Mouse (Mus musculus): ENCODE measurements around the gene Ctsd.

Gene Ctsd

DNA sequence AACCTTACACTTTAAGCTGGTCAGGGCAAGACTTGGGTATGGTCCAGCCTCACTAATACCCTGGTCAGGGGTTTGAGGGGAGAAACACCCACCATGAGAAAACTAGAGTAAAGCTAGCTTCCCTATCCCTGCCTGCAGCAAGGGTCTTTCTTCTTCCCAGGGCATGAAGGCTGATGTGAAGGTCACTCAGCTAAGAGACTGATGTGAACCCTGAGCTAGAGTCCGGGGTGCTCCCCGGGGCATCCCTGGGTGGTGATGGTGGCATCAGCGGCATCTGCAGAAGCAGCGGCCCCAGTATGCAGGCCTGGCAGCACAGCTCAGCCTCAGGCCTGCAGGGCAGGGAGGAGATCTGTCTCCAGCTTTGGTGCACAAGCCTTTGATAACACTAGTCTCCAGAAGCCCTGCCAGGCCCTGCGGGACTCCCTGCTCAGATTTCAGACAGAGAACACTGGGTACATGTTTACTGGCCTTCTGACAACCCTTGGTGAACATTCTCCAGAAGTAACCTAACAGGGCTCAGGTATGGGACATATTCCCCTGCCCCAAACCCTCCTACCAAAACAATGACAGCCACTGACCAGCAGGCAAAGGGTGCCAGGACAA lies 13.3 kb downstream of the Ctsd start:
- DNase-seq (ENCODE audit: low spot score): no peak

DNA sequence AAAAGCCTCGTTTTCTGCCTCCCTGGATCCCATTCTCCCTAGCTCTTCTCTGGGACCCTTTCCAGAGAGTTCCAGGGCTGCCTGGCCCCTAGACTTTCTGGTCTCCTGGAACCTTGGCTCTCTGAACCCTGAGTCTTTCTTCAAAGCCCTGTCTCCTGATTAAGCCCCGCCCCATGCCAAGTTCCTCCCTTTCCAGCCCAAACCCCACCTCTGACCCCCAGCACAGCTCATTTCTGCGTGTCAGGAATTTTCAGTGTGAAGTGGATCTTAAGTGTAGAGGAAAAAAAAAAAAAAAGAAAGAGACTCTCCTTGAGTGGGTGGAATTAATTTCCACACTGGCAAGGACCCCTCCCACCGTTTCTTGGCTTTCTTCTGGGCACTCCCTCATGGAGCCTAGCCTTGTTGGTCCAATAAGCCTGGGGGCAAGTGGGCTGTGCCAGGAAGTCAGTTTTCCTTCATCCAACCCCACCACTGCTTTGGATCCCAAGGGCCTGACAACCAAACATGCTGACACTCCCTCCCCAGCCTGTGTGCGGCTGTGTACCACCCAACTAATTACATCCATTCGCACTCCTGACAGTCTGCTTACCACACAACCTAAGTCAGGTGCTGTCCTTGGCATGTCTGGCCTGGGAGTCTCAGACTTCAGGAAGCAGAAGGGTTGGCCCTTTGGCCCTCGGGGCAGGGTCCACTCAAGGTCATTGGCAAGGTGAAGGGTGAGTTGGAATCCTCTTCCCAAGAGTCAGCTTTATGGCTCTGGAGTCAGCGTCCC lies 14.0 kb downstream of the Ctsd start, which contains the start of gene Ifitm10:
Gene Ifitm10, minus strand, starts transcription at position 113 of the 772 bp plus-strand sequence.
- no peak for DNase-seq (ENCODE audit: low spot score)

DNA sequence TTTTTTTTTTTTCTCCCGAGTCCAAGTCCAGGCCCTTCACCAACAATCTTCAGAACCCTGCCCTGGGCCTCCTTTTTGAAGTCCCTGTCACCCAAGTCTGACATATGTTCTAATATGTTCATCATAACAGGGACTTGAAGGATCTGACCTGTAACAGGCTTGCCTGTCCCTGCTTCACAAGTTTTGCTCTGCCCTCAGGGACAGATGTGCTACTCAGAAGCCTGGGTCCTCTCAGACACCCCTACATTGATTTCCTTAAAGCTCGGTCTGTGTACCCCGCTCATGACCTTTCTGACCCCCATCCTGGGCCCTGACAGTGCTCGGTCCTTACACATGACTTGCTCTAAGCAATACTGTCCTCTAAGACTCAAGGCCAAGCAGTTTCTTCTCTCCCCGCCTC lies 14.8 kb downstream of the Ctsd start:
- no peak for DNase-seq (ENCODE audit: low spot score)

DNA sequence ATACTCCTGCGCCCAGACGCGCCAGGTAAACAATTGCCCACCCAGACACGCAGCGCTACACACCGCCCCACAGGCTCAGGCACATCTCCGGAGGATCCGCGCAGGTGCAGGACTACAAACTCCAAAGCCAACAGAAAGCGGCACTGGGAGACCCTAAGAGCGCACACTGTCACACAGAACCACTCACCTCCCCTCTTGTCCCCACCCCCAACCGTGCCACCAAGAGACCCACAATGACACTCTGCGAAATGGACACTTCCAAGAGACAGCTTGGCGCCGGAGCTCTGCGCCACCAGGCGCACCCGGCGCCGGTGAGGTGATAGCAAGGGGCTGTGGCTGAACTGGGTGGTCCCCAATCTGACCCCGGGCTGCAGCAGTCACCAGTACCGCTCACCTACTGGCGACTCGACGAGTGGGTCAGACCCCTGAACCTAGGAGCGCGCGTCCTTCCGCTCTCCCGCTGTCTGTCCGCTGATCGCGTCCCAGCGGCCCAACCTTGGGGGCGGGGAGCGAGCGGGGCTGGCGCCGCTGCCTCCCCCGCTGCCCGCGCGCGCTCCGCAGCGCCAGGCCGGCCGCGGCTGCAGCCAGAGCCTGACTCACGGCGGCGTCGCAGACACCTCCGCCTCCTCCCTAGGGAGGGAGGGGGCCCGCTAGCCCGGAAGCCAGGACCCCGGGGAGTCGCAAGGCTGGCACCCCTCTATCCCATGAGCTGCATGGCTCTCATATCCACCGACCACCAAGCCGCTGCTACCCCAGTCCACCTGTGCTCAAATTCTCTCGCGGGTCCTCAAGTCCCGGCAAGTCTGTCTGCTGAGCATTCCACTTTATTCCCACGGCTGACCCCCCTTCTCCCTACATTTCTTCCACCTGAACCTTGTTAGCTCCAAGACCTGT lies 15.8 kb downstream of the Ctsd start:
- no peak for DNase-seq (ENCODE audit: low spot score)

DNA sequence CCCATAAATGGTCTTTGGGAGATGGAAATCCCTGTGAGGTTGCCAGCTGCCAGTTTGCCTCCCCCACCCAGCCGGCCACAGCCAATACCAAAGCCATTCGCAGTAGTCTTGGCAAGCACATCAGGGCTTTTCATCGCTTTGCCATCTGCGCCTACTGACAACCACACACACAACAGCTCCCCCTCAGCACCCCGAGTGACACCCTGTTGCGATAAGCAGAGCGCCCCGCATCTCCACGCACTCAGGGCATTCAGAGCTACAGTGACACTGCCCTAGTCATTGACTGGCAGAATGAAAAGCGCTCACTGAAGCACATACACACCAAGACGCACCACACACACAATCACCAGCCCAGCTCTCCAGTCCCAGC lies 16.5 kb downstream of the Ctsd start:
- DNase-seq (ENCODE audit: low spot score): no peak

DNA sequence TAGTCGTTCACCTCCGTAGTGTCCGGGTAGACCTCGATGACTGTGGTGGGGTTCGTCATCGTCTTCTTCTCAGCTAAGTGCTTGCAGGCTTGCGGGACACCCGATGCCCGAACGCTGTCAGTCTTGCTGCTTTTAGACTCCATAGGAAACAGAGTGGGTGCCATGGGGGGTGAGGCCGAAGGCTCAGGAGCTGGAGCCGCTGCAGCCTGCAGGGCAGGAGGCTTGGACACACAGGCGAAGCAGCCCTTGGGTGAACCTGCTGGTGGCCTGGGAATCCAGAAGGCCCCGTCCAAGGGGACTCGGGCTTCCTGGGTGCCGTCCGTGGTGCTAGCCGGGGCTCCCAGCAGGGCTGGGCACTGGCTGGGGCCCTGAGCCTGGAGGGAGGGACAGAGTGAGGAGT lies 16.9 kb downstream of the Ctsd start:
- no peak for DNase-seq (ENCODE audit: low spot score)

DNA sequence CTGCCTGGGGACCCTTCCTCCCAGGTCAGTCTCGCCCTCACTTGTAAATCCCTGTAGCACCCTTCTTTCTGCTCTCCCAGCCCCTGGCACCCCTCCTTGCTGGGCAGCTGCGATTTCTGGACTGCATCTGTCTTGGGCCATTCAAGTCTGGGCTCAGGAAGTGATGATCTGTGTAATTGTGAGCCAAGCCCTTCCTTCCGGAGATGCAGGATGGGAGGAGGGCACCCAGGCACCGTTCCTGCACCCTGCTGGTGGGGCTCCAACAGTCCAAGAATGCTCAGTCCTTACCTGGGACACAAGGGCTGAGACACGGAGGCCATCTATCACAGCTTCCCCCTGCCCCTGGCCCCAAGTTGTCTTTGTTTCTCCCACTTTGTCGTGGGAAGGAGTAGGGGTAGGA lies 18.0 kb downstream of the Ctsd start:
- no peak for DNase-seq (ENCODE audit: low spot score)

DNA sequence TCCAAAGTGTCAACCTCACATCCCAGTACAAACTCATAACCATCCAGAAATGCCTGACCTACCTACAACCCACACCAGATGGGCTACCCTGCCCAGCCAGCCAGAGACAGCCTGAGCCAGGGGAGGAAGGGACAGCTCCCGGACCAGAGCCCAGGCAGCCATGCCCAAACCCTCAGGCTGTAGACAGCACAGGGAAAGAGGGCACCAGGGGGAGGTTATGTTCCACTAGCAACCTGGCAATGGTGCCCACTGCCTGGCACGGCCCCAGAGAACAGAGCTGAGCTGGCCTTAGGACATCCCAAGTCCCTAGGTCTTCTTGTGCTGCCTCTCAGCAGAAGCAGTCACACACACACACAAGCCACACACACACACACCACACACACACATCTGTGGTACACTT lies 19.0 kb downstream of the Ctsd start:
- DNase-seq (ENCODE audit: low spot score): no peak

DNA sequence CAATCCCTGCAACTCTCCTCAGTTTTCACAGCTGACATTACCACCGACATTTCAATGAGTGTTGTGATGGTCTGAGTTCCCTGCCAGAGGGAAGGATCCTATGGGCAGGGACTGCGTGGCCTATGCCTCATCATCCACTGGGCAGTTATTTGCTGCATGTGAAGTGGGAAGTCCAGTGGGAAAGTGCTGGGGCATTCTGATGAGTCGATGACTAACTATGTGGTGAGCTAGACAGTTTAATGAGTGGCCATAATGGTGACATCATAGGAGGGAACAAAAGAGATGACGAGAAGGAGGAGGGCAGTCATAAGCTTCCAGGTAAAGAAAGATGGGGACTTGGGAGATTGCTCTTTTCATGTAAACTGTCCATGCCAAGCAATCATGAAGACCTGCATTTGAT lies 24.7 kb downstream of the Ctsd start:
- DNase-seq (ENCODE audit: low spot score): no peak

DNA sequence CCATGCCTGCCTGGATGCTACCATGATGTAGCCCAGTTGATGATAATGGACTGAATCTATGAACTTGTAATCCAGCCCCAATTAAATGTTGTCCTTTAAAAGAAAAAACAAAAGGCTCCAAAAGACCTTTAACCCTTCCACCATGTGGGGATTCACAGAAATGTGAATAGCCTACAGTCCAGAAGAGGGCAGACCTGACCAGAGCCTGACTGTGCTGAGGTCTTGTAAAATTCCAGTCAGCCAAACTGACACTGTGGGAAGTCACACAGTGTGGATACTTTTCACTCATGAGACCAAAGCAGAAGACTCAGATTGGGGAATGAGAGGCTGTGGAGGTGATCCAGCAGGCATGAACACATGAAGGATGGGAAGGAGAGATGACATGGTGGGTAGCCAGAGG lies 27.1 kb downstream of the Ctsd start:
- no peak for DNase-seq (ENCODE audit: low spot score)

DNA sequence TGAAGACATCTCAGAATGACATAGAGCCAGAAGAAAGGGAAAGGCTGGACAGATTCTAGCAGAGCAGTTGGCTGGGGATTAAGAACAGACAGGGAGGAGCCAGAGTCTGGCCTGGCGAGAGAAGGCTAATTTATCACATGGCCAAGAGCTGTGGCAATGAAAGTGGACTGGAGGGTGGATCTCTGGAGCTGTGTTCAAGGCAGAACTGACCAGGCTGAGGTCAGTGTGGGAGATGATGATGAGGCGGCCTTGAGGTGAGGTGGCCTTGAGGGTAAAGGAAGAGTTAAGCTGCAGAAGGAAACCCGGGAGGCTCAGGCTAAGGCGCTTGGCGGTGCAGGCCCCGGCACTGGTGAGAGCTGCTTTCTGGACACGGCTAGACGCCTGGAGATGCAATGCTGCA lies 28.7 kb downstream of the Ctsd start:
- no peak for DNase-seq (ENCODE audit: low spot score)

DNA sequence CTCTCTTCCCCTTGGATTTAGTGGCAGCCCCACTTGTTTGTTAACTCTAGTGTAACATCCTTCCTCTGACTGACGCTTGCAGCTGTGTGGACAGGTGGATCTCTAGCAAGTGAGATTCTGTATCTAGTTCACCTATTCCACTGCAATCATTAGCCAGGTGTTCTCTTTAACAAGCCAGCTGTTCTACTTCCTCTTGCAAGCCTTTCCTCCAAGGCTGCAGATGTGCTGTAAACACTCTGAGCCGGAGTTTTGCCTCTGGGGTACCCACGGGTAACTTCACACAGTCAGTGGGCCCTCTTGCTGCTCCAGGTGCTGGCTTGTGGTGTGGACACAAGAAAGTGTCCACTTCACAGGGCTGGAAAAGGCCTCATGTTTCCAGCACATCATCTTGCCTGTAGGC lies 30.3 kb downstream of the Ctsd start:
- no peak for DNase-seq (ENCODE audit: low spot score)

DNA sequence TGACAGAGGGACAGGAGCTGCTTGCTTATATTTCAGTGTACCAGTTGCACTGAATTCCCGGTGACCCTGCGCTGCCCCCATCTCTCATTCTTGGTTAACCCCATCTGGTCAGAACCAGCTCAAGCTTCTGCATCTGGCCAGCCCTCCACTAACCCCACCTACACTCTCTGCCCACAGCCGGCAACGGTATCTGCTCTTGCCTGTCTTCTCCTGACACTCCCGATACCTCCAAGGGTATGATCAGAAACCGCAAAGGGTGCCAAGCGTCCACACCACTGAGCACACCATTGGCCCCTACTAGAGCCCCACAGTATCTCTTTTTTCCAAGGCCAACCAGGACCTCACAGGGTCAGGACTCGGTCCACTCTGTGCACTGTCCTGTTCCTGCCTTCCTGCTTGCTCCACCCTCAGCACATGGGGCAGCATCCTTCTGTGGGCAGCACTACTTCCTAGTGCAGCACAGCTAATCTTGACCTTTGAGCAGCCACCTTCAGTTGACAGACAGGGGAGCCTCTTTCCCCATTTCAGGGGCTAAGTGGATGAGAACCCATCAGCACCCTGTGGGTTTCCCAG lies 33.1 kb downstream of the Ctsd start:
- no peak for DNase-seq (ENCODE audit: low spot score)

DNA sequence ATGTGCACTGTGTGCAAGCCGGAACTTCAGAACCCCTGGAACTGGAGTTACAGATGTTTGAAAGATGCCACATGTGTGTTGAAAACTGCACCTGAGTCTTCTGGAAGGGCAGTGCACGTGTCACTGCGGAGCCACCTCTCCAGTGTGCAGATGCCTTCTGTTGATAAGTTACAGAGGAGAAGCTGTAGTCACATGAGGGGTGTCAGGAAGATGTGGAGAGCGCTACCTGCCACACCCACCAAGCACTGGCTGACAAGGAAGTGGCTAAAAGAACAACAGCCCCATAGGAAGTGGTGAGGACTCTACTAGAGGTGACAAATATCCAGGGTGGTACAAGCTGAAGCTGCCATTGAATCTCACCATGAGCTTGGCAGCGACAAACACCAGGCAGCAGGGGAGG lies 34.0 kb downstream of the Ctsd start:
- no peak for DNase-seq (ENCODE audit: low spot score)

DNA sequence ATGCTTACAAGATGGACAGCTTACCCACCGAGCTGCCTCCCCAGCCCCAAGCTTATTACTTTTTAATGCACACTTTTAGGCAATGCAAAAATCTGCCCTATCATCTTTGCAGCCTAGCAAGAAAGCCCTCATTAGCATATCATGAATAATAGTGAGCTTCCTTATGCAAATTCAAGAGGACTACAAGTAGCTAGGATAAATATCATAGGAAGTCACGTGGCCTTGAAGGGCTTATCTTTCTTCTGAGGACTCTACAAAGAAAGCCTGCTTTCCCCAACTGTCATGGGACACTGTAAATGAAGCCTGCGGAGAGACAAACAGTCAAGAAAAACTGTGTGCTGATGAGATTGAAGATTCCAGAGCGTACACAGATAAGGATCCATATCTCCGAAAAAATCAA lies 36.3 kb downstream of the Ctsd start:
- no peak for DNase-seq (ENCODE audit: low spot score)

DNA sequence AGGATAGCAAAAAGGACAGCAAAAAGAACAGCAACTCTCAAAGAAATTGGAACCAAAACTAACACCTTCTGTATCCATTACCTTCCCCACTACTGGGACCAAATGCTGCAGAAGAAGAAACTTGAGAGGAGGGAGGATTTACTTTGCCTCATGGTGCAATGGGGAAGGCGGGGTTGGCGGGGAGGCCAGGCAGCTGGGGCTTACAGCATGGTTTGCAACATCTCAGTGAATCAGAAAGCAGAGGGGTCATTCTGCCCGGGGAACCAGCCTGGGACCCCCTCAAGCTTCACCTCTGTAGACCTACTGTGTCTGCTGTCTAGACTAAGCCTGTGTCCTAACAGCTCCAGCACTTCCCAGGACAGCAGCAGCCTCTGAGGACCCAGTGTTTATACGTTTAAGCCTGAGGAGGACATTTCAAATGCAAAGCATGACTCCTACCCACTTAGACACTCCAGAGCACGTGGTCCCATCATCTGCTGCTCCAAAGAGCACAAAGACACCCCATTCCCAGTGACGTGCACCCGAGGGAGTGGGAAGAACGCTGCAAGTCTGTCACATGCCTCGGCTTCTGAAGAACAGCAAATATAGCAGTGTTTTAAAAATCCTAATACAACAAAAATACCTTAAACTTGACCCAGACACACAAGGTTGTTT lies 38.4 kb downstream of the Ctsd start:
- DNase-seq (ENCODE audit: low spot score): no peak

DNA sequence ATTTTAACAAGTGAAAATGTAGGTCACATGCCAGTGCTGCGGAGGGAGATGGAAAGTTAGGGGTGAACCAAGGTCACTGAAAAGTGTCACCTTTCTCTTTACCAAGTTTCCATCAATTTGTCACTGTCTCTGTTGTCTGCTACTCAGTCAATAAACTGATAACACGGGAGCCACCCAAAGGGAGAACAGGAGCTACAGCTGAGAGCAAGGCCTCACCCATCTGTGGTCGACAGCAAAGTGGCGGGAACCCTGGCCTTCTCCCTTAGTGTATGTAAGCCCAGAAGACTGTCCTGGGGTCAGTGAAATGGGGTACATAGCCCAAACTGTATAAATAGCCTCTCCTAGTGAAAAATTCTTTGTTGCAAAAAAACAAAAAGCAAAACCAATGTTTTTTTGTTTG lies 40.3 kb downstream of the Ctsd start:
- no peak for DNase-seq (ENCODE audit: low spot score)

DNA sequence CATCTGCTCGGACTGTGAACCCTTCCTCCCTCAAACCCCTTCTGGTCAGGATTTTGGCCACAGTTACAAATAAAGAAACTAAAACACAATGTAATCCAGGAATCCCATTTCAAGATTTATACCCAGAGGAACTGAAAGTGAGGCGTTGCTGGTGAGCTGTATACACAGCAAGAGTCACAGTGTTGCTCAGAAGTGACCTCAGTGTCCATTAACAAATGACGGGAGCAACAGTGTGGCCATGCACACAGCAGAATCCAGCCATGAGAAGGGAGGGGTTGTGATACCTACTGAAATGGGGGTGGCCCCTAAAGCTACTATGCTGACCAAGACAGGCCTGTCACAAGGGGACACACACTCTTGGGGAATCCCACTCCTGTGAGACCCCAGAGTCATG lies 45.6 kb downstream of the Ctsd start:
- no peak for DNase-seq (ENCODE audit: low spot score)

DNA sequence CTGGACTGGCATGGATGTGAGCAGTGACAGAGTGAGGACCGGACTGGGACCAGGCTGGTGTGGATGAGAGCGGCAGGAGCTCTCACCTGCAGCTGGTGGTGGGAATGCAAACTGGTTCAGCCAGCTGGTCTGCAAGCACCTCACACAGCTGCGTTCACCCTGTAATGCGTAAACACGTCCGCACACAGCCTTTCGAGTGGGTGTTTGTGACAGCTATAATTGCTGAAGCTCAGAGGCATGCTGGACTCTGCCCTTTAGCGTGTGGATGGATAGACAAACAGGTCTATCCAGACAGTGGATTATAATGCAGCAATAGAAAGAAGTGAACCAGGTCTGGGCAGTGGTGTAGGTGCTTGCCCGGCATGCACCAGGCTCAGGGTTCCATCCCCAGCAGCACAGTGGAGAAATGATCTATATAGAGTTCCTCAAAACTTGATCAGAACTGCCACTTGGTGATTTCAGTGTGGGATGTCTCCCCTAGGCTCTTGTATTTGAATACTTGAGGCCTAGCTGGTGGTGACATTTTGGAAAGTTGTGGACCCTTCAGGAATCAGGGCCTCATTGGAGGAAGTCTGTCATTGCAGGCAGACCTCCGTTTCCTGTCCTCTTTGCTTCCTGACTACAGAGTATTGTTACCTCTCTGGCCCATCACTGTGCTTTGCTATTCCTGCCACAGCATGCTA lies 46.1 kb downstream of the Ctsd start:
- DNase-seq (ENCODE audit: low spot score): no peak

DNA sequence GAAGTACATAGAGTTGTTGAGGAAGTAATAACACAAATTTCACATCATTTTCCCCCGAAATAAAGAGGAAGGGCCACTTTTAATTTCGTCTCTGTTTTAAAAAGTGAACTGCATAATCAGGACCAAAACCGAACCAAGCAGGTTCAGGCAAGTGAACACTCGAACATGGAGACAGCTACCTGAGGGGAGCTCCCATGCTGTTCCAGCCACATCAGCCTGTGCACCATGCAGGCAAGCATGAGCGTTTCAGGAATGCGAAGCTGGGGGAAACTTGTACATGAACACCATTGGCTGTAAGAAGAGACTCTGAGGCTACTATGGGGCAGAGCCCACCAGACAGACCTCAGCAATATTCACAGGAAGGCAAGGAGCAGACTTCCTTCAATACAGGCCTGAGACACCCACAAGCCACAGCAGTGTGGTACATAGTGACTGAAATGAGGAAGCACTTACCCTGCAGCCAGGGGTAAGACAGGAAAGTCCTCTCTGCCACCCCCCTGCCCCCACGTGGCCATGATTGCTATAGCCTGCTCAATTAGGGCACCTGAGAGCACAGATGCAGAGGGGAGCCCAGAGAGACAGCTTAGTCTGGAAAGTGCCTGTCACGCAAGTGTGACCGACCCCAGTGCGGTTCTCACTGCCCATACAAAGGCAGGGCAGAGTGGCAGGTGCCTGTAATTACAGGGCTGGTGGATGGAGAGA lies 47.4 kb downstream of the Ctsd start:
- DNase-seq (ENCODE audit: low spot score): no peak

DNA sequence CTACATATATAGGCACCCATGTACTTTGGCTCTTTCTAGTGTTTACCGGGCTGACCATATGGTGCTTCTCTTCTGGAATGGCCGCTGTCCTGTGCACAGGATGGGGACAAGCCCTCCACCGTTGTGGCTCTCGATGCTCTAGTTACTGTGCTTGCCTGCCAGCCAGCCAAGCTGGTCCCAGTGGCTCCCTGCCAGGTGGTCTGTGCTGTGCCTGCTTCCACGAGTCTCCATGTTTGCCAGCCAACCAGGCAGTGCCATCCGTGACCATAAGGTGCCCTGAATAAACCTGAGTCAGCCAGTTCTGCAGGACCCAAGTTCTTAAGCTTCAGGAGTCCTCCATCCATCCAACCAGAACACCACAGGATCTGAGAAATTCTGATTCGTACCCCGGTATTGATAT lies 52.7 kb downstream of the Ctsd start:
- no peak for DNase-seq (ENCODE audit: low spot score)

Data from left cerebral cortex, adult 11 months (tissue).